Mouse (Mus musculus): Measurements from ENCODE around the gene Tnfrsf8.

GRCm38 (mm10) chr4:145314836-145315467 is at the start of gene Tnfrsf8:
- no peak for TF ChIP-seq CTCF (IDR thresholded peaks at IDR 0.05; ENCODE audit: extremely low read depth, insufficient read depth, insufficient read length, insufficient replicate concordance)
- no peak for TF ChIP-seq POLR2A (IDR thresholded peaks at IDR 0.05; ENCODE audit: low read depth, low read length)
